Mouse (Mus musculus) olfactory bulb, adult 2 months (tissue): ENCODE measurements around the gene Bod1. TPM values are rescaled to one million over a fixed set of nuclear protein-coding genes. Genes with fewer than 3 reads are reported as not detected.

Experiments
- H3K27ac ChIP-seq: fragments of 200-500 bp; 2 replicates; pipeline ENCODE4 v1.5.1; 2012; ENCODE audit warnings: low read depth, low read length; ENCODE audit not compliant: insufficient read depth
- H3K4me1 ChIP-seq: fragments of 200-500 bp; 2 replicates; pipeline ENCODE4 v1.6.1; 2012; ENCODE audit warnings: low read length; ENCODE audit not compliant: control insufficient read depth, insufficient read depth
- H3K4me3 ChIP-seq: fragments of 200-500 bp; 2 replicates; pipeline ENCODE4 v1.5.1; 2012; ENCODE audit warnings: mild to moderate bottlenecking, low read depth, low read length, moderate library complexity; ENCODE audit not compliant: insufficient read depth
- CTCF ChIP-seq: fragments of 200-500 bp; IDR thresholded peaks from 2 replicates; pipeline ENCODE4 v1.5.1; 2012; ENCODE audit warnings: low read depth, mild to moderate bottlenecking, low read length, moderate library complexity; ENCODE audit not compliant: insufficient read depth
- POLR2A ChIP-seq: fragments of 200-500 bp; IDR thresholded peaks from 2 replicates; pipeline ENCODE4 v1.6.1; 2012; ENCODE audit warnings: mild to moderate bottlenecking, low read depth, low read length, moderate library complexity; ENCODE audit not compliant: insufficient read depth
- WGBS: fragments of 180-500 bp; shearing (Covaris S2); methylation state at CpG from one replicate; pipeline ENCODE4 v1.1.7; 2018; 5-methylcytosine and 5-hydroxymethylcytosine counted together
- polyA plus RNA-seq: library from polyadenylated mRNA; stranded (reverse); fragments of >200 nt; gene quantifications from 2 replicates; pipeline ENCODE4 v1.2.4, GENCODE M21; 2012; ENCODE audit warnings: low replicate concordance; ENCODE audit not compliant: missing spikeins, insufficient read depth, insufficient read length

Bod1 gene
- polyA plus RNA-seq, 1 experiment: not detected

DNA sequence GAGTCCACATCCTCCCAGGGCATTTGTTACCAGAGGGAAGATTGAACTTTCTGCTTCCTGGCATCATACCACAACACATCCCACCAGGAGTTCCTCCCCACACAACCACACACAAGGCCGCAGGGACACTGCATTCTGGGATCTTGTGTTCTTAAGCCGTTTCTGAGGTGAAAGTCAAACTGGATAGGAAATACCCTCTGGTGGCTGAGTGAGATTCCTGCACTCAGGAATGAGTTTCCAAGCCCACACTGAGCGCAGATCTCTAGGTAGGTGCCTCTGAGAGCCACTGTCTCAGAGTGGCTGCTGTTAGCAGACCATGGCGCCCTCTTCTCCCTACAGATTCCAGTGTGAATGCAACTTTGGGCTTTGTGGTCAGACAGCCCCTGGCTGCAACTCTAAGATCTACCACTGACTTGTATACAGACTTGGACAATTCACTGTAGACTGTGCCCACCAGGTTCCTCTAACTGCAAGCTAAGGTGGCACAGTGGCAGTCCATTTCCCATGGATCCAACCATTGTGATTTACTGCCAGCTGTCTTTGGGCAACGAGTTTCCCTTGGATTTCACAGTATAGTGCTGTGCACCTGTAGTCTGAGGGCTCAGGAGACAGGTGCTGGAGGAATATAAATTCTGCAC lies 14.4 kb downstream of the Bod1 start:
- WGBS: 81% methylated on average over 5 of the region's 5 CpGs
- TF ChIP-seq CTCF: no peak
- no peak for TF ChIP-seq POLR2A

DNA sequence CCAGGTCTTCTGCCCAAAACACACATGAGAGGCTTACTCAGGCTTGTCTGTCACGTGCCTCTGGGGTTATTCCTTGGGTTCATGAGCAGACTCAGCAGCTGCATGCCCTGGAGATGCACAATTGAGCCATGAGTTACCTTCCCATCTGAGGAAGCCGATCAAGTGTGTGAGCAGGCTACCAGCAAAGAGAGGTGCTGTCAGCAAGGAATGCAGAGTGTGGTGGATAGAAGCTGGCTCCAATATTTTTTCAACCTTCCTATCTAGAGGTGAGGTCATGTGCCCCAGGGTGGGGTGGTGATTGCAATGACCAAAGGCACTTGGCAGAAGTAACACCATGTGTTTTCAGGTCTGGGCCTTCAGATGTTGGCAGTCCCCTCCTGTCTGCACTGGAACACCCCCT lies 22.2 kb downstream of the Bod1 start:
- 72% methylated on average over 2 of the region's 2 CpGs for WGBS
- TF ChIP-seq CTCF (no peak), POLR2A (no peak)
- no peaks in the 10 kb centered on the region for H3K4me1 ChIP-seq
- no peak overlapping the region for H3K27ac ChIP-seq
- H3K4me3 ChIP-seq: no peak overlapping the region

More for the DNA sequence above, 14.4 kb downstream of the Bod1 start:
- Histone ChIP-seq H3K27ac (no peak overlapping the region), H3K4me3 (no peak overlapping the region), H3K4me1 (no peaks in the 10 kb centered on the region)

DNA sequence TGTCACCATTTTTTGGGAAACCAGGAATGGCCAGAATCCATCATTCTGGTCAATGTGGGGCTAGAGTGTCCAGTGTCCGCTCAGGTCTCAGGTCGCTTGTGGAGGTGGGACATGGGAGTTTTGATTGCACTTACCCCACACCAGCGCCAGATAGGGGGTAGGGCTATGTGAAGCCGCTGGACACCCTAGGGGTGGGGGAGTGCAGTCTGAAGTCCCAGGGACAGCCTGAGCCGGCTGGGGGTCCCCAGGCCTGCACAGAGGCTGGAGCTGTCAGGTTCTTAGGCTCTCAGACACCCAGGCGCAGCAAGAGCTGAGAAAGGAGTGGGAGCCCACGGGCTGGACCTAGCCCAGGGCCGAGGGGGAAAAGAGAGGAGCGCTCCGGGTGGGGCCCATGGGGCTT lies 24.4 kb downstream of the Bod1 start:
- no peak for TF ChIP-seq CTCF
- no peak for TF ChIP-seq POLR2A
- Histone ChIP-seq H3K27ac (no peak overlapping the region), H3K4me1 (no peaks in the 10 kb centered on the region), H3K4me3 (no peak overlapping the region)
- 86% methylated on average over 10 of the region's 10 CpGs for WGBS

DNA sequence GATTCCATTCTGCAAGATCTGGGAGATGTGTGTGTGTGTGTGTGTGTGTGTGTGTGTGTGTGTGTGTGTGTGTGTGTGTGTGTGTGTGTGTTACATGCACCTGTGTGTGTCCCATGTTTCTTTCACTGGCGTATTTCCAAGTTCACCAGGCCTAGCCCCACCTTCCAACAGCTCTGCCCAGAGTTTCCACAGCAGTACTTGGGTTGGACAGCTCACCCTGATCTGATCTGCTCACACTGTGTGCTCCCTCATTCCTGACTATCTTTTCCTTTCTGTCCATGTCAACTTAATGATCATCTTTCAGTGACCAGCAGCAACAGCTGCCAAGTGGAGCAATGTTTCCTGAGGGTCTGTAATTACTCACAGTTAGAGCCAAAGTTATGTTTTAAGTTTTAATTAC lies 25.1 kb downstream of the Bod1 start:
- WGBS: 87% methylated on average over 1 of the region's 1 CpGs
- no peak overlapping the region for H3K27ac ChIP-seq
- H3K4me3 ChIP-seq: no peak overlapping the region
- no peak for TF ChIP-seq CTCF
- TF ChIP-seq POLR2A: no peak
- no peaks in the 10 kb centered on the region for H3K4me1 ChIP-seq

DNA sequence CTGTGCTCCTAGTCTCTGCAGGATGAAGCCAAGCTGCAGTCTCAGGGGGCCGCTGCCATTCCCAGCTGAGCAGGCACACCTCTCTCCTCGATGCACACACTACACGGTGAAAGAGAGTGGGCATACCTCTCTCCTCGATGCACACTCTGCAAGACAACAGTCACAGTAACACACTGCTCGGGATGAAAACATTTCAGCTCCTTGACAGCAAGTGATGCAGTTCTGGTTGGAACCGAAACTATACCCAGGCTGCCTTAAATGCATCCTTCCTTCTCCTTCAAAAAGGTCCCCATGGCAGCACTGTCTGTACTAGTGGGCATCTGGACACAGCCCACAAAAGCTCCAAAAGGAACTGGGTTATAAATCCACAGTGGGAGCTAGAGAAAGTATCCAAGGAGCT lies 28.6 kb downstream of the Bod1 start:
- TF ChIP-seq POLR2A: no peak
- no peak for TF ChIP-seq CTCF
- WGBS: 52% methylated on average over 6 of the region's 6 CpGs
- Histone ChIP-seq H3K4me3 (no peak overlapping the region), H3K4me1 (no peaks in the 10 kb centered on the region), H3K27ac (no peak overlapping the region)

DNA sequence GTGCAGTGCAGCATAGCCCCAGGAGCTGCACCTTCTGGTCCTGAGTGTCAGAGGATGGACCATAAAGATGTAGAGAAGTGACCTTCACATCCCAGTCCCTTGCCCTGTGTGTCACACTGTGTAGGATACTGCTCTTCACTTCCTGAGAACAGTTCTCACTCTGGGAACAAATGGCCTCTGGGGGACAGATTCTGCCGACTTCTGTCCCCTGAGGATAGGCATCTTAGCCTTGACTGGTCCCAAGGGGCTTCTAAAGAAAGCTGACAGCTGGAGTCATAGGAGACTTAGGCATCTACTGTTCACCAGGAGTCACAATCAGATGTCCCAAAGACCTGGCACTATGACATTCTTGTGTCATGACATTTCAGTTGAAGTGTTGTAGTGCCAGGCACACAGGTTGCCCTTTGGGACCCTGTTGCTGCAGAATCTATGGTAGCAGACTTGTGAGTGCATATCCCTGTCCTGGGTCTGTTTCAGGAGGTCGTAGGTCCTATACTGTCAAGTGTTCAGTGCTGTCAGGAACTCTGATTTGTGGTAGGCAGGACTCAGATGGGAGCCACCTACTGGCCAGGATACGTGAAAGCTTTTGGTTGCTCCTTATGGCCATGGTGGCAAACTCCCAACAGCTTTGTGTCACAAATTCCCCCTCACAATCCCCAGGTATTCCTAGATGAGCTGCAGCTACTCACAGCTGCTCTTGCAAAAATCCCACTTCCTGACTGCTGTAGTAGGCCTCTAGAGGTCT lies 30.4 kb downstream of the Bod1 start:
- no peak overlapping the region for H3K27ac ChIP-seq
- WGBS: 61% methylated on average over 3 of the region's 3 CpGs

DNA sequence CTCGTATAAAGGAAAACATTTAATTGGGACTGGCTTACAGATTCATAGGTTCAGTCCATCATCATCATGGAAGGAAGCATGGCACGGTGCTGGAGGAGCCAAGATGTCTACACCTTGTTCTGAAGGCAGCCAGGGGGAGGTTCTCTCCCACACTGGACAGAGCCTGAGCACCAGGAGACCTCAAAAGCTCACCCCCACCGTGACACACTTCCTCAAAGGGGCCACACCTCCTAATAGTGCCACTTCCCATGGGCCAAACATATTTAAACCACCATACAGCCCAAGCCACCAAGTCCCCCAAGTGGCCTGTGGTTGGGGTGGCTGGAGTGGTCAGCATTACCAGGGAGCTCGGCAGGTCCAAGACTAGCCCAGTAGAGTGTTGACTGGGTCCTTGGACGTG lies 31.5 kb downstream of the Bod1 start:
- 82% methylated on average over 5 of the region's 5 CpGs for WGBS
- no peak for TF ChIP-seq POLR2A
- no peak for TF ChIP-seq CTCF

More for the DNA sequence above, 30.4 kb downstream of the Bod1 start:
- Histone ChIP-seq H3K4me1 (peaks cover 3% of the 10 kb centered on the region; the same call in 1 of the 2 replicates), H3K4me3 (no peak overlapping the region)
- TF ChIP-seq POLR2A (no peak), CTCF (no peak)

DNA sequence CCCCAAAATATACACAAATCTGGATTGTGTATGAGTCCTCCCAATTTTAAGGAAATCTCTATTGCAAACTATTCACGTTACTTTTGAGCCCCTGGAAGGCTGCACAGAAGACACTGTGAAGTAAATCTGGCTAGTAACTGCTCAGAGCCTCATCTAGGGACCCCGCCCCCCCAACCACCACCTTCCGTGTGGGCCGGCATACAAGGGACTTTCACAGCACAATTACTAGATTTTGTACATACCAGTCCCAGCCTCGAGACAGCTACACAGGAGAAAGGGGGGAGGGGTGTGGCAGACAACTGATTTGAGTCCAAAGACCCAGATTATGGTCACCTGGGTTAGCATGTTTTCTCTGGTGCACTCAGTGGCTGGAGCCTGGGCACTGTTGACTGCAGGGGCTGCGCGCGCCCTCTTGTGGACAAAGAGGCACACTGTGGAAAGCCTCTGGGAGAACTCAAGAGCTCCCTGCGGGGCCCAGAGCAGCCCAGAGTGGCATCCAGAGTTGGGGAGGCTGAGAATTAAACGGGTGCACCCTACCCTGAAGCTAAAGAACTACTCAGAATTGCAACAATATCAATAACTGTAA lies 33.8 kb downstream of the Bod1 start:
- no peak overlapping the region for H3K27ac ChIP-seq
- TF ChIP-seq CTCF (peak; percentile 81), POLR2A (no peak)
- WGBS: 24% methylated on average over 10 of the region's 10 CpGs
- H3K4me1 ChIP-seq: peaks cover 3% of the 10 kb centered on the region; the same call in 1 of the 2 replicates
- no peak overlapping the region for H3K4me3 ChIP-seq

More for the DNA sequence above, 31.5 kb downstream of the Bod1 start:
- H3K27ac ChIP-seq: no peak overlapping the region
- peaks cover 3% of the 10 kb centered on the region; the same call in 1 of the 2 replicates for H3K4me1 ChIP-seq
- no peak overlapping the region for H3K4me3 ChIP-seq

DNA sequence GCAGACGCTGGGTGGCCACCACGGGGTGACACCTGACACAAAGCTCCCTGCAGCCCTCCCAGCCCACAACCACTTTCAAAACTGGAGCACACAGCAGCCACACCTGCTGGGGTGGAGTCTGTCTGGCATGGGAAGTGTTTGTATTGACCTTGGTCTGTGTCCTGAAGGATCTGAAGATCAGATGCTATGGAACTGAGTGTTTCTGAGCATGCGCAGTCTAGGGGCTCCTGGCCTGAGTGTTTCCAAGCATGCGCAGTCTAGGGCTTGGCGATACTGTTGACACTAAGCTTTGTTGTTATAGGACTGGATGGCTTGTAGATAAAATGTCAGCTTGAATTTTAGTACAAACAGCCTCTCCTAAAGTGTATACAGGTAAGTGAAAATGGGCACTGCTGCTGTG lies 43.0 kb downstream of the Bod1 start:
- WGBS: 91% methylated on average over 5 of the region's 5 CpGs
- H3K27ac ChIP-seq: no peak overlapping the region
- no peak overlapping the region for H3K4me3 ChIP-seq
- TF ChIP-seq CTCF (no peak), POLR2A (no peak)
- no peaks in the 10 kb centered on the region for H3K4me1 ChIP-seq
